Mouse (Mus musculus): ENCODE measurements around the gene Gpr88. TPM values are rescaled to one million over a fixed set of nuclear protein-coding genes. Genes with fewer than 3 reads are reported as not detected.

Gpr88 gene
- total and polyA plus RNA-seq, 3 experiments = not detected

DNA sequence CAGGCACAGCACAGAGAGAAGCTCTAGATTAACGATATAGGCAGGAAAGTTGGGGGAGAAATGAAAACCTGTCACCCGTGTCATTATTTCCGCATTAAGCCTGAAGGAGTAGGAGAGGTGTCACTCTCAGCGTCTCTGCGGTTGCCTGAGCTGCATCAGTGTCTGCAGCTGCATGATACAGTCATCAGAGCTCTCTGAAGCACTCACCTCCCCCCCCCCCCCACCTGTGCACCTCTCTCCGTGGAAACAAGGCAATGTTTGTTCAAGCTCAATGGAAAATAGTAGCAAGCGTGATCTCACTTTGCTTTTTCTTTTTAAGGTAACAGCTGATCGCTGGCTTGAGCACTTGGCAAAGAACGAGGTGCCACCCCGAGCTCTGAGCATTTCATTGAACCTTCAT, 53.2 kb downstream of the Gpr88 start:
- dilution Hi-C loops (cut with MboI; ENCODE audit: extremely low pct_ligation_motif_present, extremely low pct_unique_long_range_greater_than_20kb, low sequenced_read_pairs) = no loop called here
- TF ChIP-seq IRF4 (IDR thresholded peaks at IDR 0.05; ENCODE audit: low read depth, low read length) = 0 out of 2 replicates have a peak, but pooled peaks have one; percentile 37
- TF ChIP-seq MEF2A (IDR thresholded peaks at IDR 0.05; ENCODE audit: borderline replicate concordance, low read depth, low read length) = 0 out of 2 replicates have a peak, but pooled peaks have one; percentile 35
- no peak for TF ChIP-seq CHD2 (IDR thresholded peaks at IDR 0.05; ENCODE audit: low read length)
- TF ChIP-seq BHLHE40 (IDR thresholded peaks at IDR 0.05; ENCODE audit: low read depth, low read length) = peak; percentile 26; the same call in 1 of the 2 replicates
- TF ChIP-seq ELF1 (IDR thresholded peaks at IDR 0.05; ENCODE audit: low read depth, low read length) = 0 out of 2 replicates have a peak, but pooled peaks have one; percentile 12
- TF ChIP-seq ETS1 (conservative IDR thresholded peaks at IDR 0.05; ENCODE audit: low read depth, low read length) = peak; percentile 87
- peak; percentile 61; the same call in 1 of the 2 replicates for TF ChIP-seq TCF12 (IDR thresholded peaks at IDR 0.05; ENCODE audit: low read depth, low read length)
- no peak for TF ChIP-seq KAT2A (IDR thresholded peaks at IDR 0.05; ENCODE audit: insufficient replicate concordance, low read length)
- 0 out of 2 replicates have a peak, but pooled peaks have one; percentile 34 for TF ChIP-seq MAZ (IDR thresholded peaks at IDR 0.05; ENCODE audit: low read depth, low read length)
- no peak for TF ChIP-seq PAX5 (IDR thresholded peaks at IDR 0.05; ENCODE audit: low read length)
- no peak for TF ChIP-seq GABPA (IDR thresholded peaks at IDR 0.05; ENCODE audit: insufficient replicate concordance, low read depth, low read length)
- TF ChIP-seq RCOR1 (conservative IDR thresholded peaks at IDR 0.05; ENCODE audit: low read depth, low read length) = no peak
- TF ChIP-seq NELFE (IDR thresholded peaks at IDR 0.05; ENCODE audit: low read depth, low read length) = no peak

More for the DNA sequence above, 53.2 kb downstream of the Gpr88 start:
- in situ Hi-C loops (cut with MboI; ENCODE audit: low pct_ligation_motif_present, low pct_unique_long_range_greater_than_20kb, low sequenced_read_pairs) = loop anchor here (25.0 kb wide), 1 partner anchor 138 kb away; no protein-coding TSS in a partner anchor
- peak overlapping the region; percentile 25 for H3K4me2 ChIP-seq (ENCODE audit: insufficient read depth, low read depth, poor library complexity, severe bottlenecking)
- H3K9ac ChIP-seq (ENCODE audit: insufficient read depth, low read depth) = no peak overlapping the region
- no peaks in the 10 kb centered on the region for H3K9me3 ChIP-seq (replicated peaks; ENCODE audit: low read length)
- H3K27me3 ChIP-seq (replicated peaks) = no peaks in the 10 kb centered on the region
- H3K4me3 ChIP-seq (replicated peaks in 1 of 3; ENCODE audit: low read depth in 2 of 3, low read length in 2 of 3, poor library complexity in 1 of 3) = no peak overlapping the region
- peaks cover 2 to 21% of the 10 kb centered on the region in 2 experiments; a peak in 3 of 4 replicates for H3K4me1 ChIP-seq (ENCODE audit: control insufficient read depth in 1 of 2, insufficient read depth in 2 of 2)
- H3K36me3 ChIP-seq (replicated peaks in 1 of 2; ENCODE audit: control insufficient read depth in 1 of 2, insufficient read depth in 1 of 2, low read length in 1 of 2) = no peaks in the 10 kb centered on the region
- H3K27ac ChIP-seq (ENCODE audit: insufficient read depth, low read depth) = no peak overlapping the region
- no peaks in the 10 kb centered on the region for H3K79me2 ChIP-seq (replicated peaks; ENCODE audit: control insufficient read depth, extremely low read depth, insufficient read depth, poor library complexity, severe bottlenecking)
- DNase-seq (ENCODE audit: extremely low read depth) = peak; percentile 70

Other genes with a start within 250 kb of the Gpr88 start
- 15.0 and 18.8 TPM in 2 replicates for gene Slc30a7, start 246.1 kb downstream of the Gpr88 start, total RNA-seq (2012; rRNA removed)
- 20.8 and 25.3 TPM in 2 replicates for gene Slc30a7, start 246.1 kb downstream of the Gpr88 start, total RNA-seq (2014; rRNA removed)
- 32.8 and 38.9 TPM in 2 replicates for gene Slc30a7, start 246.1 kb downstream of the Gpr88 start, polyA plus RNA-seq (2012; ENCODE audit: insufficient read length, low read depth)
- 7.2 and 8.1 TPM in 2 replicates for gene Extl2, start 246.0 kb downstream of the Gpr88 start, total RNA-seq (2012; rRNA removed)
- 11.2 and 11.9 TPM in 2 replicates for gene Extl2, start 246.0 kb downstream of the Gpr88 start, total RNA-seq (2014; rRNA removed)
- gene Extl2, start 246.0 kb downstream of the Gpr88 start, polyA plus RNA-seq (2012; ENCODE audit: insufficient read length, low read depth) = 7.8 and 12.0 TPM in 2 replicates
- 0.29 TPM in 1 of 2 replicates, not detected in the other for gene Vcam1, start 123.8 kb downstream of the Gpr88 start, total RNA-seq (2012; rRNA removed)
- gene Vcam1, start 123.8 kb downstream of the Gpr88 start, total RNA-seq (2014; rRNA removed) = 2.2 TPM in 2 replicates
- gene Vcam1, start 123.8 kb downstream of the Gpr88 start, polyA plus RNA-seq (2012; ENCODE audit: insufficient read length, low read depth) = 1.8 and 1.9 TPM in 2 replicates
- gene Cdc14a, start 170.5 kb upstream of the Gpr88 start, total RNA-seq (2012; rRNA removed) = 8.9 and 9.4 TPM in 2 replicates
- gene Cdc14a, start 170.5 kb upstream of the Gpr88 start, total RNA-seq (2014; rRNA removed) = 9.8 and 12.0 TPM in 2 replicates
- gene Cdc14a, start 170.5 kb upstream of the Gpr88 start, polyA plus RNA-seq (2012; ENCODE audit: insufficient read length, low read depth) = 11.5 and 12.1 TPM in 2 replicates